Mouse (Mus musculus) regulatory T cell (primary cell): ENCODE results near the gene Sult6b1.

Experiments
- in situ Hi-C: fragments of 300-600 bp; cut with MboI, MseI; formaldehyde crosslinking; loops from one replicate; pipeline ENCODE4 v1.15.1; 2025; ENCODE audit warnings: high pct_unique_total_duplicates

The Sult6b1 gene

GRCm38 (mm10) chr17:78906892-78907291, at the start of gene Sult6b1:
Gene Sult6b1 (minus strand): TSS chr17:78906992.
- in situ Hi-C loops, result no loop called here

- in situ Hi-C loops, result no loop called here
Measured at GRCm38 (mm10) chr17:78953240-78953639, 46.4 kb upstream of the Sult6b1 start.

- in situ Hi-C loops, result no loop called here
Measured at GRCm38 (mm10) chr17:78952070-78952469, 45.3 kb upstream of the Sult6b1 start.

- in situ Hi-C loops, result no loop called here
Measured at GRCm38 (mm10) chr17:78951225-78951624, 44.4 kb upstream of the Sult6b1 start.

- in situ Hi-C loops, result no loop called here
Measured at GRCm38 (mm10) chr17:78942579-78942978, 35.8 kb upstream of the Sult6b1 start.

- in situ Hi-C loops, result no loop called here
Measured at GRCm38 (mm10) chr17:78938927-78939326, 32.1 kb upstream of the Sult6b1 start.

- in situ Hi-C loops, result no loop called here
Measured at GRCm38 (mm10) chr17:78937229-78937853, 30.5 kb upstream of the Sult6b1 start.

- in situ Hi-C loops, result no loop called here
Measured at GRCm38 (mm10) chr17:78936466-78937228, 29.9 kb upstream of the Sult6b1 start, which contains the start of the genes Cebpz and Ndufaf7. Gene Cebpz (minus strand): TSS chr17:78937066. Gene Ndufaf7 (plus strand): TSS chr17:78937136.

- in situ Hi-C loops, result no loop called here
Measured at GRCm38 (mm10) chr17:78935857-78936256, 29.1 kb upstream of the Sult6b1 start.

- in situ Hi-C loops, result loop anchor here (10.0 kb wide), 1 partner anchor 437 kb away; the partner anchor contains the start of gene Cdc42ep3
Measured at GRCm38 (mm10) chr17:78917696-78918095, 10.9 kb upstream of the Sult6b1 start.

- in situ Hi-C loops, result loop anchor here (10.0 kb wide), 1 partner anchor 438 kb away; the partner anchor contains the start of gene Cdc42ep3
Measured at GRCm38 (mm10) chr17:78916899-78917298, 10.1 kb upstream of the Sult6b1 start.

GRCm38 (mm10) chr17:78916369-78916813, 9.6 kb upstream of the Sult6b1 start, which contains the start of gene Cebpzos:
Gene Cebpzos (plus strand): TSS chr17:78916500.
- in situ Hi-C loops, result loop anchor here (10.0 kb wide), 1 partner anchor 438 kb away; the partner anchor contains the start of gene Cdc42ep3

- in situ Hi-C loops, result loop anchor here (10.0 kb wide), 1 partner anchor 439 kb away; the partner anchor contains the start of gene Cdc42ep3
Measured at GRCm38 (mm10) chr17:78915772-78916171, 9.0 kb upstream of the Sult6b1 start.

GRCm38 (mm10) chr17:78913921-78914320, 7.1 kb upstream of the Sult6b1 start:
- in situ Hi-C loops, result loop anchor here (10.0 kb wide), 1 partner anchor 441 kb away; the partner anchor contains the start of gene Cdc42ep3

GRCm38 (mm10) chr17:78912861-78913281, 6.1 kb upstream of the Sult6b1 start:
- in situ Hi-C loops, result loop anchor here (10.0 kb wide), 1 partner anchor 442 kb away; the partner anchor contains the start of gene Cdc42ep3

- in situ Hi-C loops, result no loop called here
Measured at GRCm38 (mm10) chr17:78909374-78909773, 2.6 kb upstream of the Sult6b1 start.

- in situ Hi-C loops, result no loop called here
Measured at GRCm38 (mm10) chr17:78903158-78903557, 3.6 kb downstream of the Sult6b1 start.

- in situ Hi-C loops, result no loop called here
Measured at GRCm38 (mm10) chr17:78895394-78895793, 11.4 kb downstream of the Sult6b1 start.

GRCm38 (mm10) chr17:78894991-78895390, 11.8 kb downstream of the Sult6b1 start:
- in situ Hi-C loops, result no loop called here

- in situ Hi-C loops, result no loop called here
Measured at GRCm38 (mm10) chr17:78891020-78891419, 15.8 kb downstream of the Sult6b1 start.

- in situ Hi-C loops, result no loop called here
Measured at GRCm38 (mm10) chr17:78889184-78889583, 17.6 kb downstream of the Sult6b1 start.

- in situ Hi-C loops, result no loop called here
Measured at GRCm38 (mm10) chr17:78888554-78888953, 18.2 kb downstream of the Sult6b1 start.
